Mouse (Mus musculus): ENCODE data around the gene Ap1m2.

DNA sequence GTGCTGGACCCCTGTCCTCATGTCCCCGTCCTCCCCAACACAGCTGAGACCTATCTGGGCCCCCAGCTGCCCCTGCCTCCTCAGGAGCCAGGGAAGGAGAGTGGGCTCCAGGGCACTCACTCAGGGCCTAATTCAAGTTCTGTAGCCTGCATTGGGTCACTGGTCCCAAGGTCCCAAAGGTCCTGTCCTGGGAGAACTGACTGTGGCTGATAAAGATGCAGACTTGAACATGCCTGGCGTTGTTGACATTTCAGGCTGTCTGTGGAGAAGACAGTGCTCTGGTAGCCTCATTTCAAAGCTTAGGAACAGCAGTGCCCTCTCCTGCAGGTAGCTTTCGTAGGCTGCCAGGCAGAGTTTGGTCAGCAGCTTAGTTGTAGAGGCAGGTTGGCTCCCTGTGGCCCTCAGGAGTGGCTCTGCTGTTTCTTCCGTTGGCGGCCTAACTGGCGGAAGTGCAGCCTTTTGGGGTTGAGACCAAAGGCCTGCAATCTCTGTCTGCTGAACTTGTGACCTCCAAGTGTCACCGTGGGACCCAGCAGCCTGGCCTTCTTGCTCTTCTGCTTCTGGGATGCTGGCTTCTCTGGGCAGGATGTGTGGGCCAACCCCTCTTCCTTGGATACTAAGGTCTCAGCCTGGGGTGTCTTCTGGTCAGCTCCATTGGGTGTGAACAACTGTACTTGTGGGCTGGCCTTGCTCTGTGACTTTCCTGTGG lies 38.5 kb downstream of the Ap1m2 start:
- TF ChIP-seq CTCF (IDR thresholded peaks at IDR 0.05; ENCODE audit: extremely low read depth, insufficient read depth, insufficient read length, insufficient replicate concordance) (no peak), POLR2A (IDR thresholded peaks at IDR 0.05; ENCODE audit: low read depth, low read length) (no peak)

Measured in spleen, adult 2 months (tissue).